Mouse (Mus musculus) c-Kit-negative CD71-positive TER-119-positive erythroid progenitor cells, embryonic 14.5 days (primary cell): Measurements from ENCODE around the gene 1700020N01Rik.

Source experiments
- DNase-seq: peaks from one replicate; pipeline ENCODE4 v3.0.0-alpha.2; 2013; ENCODE audit warnings: low read depth, low spot score

1700020N01Rik gene

DNA sequence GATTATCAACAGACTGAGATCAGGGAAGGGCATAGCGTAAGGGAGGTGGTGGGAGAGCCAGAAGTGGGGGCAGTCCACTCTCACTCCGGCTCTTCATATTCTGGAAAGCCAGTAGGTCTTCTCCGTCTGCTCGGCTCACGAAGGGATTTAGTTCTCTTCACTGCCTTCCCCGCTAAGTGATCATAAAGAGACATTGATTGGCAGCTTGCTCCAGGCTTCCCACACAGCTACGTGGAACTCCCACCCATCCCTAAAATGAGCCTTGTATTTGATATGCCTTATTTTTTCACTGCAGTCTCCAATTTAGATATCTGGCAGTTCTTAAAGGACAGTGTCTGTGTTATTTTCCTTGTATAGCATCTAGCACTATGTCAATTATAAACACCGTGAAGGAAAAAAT lies 11.5 kb downstream of the 1700020N01Rik start:
- no peak for DNase-seq

DNA sequence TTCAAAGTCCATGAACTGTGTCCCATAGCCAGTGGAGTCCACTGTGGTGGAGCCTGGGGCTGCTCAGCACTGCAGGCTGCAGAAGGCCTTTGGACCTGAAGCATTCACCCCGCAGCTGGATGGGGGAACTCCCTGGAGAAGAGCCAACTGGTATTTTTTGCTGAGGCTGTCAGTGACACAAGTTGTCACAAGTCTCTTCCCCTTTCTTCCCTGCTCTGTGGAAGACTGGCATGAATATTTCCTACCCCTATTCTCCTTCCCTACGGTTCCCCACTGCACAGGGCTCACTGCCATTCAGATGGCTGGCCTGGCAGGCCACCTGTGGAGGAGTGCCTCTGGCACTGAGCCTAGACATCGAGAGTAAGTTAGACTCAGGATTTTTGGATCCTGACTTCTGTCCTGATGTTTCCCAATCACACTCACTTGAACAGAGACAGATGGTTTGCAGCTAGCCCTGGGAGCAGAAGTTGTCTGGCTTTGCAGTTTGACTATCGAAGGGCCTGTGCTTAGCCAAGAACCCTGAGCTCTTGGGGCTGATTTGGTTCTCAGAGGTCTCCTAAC lies 12.1 kb downstream of the 1700020N01Rik start:
- no peak for DNase-seq

DNA sequence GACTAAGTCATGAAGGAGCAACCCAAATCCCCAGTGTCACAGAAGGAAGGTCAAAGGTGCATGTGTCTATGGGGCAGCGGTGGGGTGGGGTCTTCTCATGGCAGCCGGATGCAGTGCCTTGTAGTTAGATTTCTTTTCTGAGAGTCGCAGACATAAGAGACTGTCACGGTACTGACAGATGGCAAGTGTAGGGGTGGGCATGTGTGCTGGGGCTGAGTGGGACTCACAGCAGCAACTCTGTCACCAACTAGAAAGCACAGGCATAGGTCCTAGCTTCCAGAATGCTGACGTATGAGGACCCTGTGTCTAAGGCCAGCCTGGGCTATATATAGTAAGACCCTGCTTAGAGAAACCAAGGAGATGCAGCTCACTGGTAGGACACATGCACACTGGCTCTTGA lies 12.7 kb downstream of the 1700020N01Rik start:
- DNase-seq, result no peak

DNA sequence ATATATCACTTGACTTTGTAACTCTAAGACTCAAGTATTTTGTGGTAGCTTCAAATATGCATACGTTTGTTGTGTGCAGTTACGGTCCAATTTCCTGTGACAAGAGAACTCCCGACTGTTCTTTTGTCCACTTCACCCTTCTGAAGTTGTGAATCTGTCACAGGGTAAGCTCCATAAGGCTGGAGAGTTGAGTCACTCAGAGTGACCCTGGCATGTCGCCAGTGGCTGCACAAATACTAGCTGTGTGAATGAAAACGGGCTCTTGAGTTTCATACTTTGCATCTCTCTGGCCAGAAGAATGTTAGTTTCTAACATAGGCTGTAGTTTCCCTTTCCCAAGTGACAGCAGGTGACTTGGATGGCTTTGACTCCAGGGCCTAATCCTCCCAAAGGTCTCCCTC lies 14.0 kb downstream of the 1700020N01Rik start:
- no peak for DNase-seq

DNA sequence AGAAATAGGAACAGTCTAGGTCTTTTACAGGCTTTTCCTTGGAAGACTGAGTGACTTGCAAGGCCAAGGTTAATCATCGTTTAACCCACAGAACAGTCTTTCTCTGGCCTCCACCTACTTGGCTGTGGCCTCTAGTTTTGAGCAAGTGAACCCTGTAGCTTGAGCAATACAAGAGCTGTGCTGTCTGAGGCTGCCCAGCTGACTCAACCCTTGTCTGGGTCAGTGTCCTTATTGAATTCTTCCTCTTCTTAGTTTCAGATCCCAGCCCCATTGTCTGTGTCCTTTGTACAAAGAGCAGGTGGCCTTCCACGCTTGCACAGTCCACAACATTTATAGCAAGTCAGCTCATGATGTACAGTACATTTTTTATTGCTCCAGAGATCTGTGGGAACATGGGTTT lies 16.6 kb downstream of the 1700020N01Rik start:
- DNase-seq, result no peak

DNA sequence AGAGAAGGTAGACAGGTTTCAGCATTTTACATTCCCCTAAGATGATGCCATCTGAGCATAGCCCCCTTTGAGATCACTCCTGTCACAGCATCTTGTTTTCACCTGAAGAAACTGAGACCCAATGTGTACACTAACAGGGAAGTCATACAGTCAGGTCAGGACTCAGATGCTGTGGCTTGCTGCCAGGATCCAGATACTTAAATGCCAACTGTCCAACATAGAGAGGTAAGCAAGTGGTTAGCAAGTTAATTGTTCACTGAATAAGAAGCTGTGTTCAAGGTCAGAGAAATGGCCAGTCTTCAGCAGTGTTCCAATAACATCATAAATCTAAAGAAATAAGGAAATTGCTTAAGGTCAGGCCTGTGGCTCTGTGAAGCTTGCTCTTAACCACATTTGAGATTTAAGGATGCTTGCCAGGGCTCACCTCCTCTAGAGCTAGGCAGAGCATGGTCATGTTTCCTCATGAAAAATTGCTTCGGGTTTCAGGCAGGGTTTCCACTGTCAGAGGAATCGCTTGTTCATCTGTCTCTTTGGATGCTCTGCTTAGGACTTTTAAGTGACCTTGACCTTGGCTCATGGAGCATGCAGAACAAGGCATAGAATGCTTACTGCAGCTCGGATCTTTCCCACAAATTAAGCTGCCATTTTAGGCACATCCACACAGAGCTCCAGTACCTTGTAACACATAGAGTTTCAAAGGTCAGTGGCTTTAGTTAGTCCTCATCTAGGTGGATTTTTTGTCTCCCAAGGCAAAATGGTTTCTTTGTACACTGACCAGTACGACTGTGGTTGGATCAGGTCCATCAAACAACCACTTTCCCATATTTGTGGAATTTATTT lies 20.3 kb downstream of the 1700020N01Rik start:
- no peak for DNase-seq

DNA sequence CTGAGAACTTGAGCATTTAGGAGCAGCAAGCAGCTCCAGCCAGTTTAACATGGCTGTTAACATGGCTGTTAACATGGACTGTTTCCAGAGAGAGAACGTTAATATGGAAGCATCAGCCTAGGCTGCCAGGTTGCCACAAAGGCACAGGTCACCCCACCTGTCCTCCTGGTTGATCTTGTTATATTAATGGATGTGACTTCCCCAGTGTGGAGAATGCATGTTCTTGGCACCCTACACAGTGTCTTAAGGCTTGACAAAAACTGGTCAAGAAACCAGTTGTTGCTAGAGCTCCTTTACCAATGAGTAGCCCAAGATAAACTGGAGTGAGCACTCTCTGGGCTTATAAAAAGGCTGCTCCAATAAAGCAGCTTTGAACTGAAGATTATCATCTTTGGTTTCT lies 21.6 kb downstream of the 1700020N01Rik start:
- DNase-seq, result no peak

DNA sequence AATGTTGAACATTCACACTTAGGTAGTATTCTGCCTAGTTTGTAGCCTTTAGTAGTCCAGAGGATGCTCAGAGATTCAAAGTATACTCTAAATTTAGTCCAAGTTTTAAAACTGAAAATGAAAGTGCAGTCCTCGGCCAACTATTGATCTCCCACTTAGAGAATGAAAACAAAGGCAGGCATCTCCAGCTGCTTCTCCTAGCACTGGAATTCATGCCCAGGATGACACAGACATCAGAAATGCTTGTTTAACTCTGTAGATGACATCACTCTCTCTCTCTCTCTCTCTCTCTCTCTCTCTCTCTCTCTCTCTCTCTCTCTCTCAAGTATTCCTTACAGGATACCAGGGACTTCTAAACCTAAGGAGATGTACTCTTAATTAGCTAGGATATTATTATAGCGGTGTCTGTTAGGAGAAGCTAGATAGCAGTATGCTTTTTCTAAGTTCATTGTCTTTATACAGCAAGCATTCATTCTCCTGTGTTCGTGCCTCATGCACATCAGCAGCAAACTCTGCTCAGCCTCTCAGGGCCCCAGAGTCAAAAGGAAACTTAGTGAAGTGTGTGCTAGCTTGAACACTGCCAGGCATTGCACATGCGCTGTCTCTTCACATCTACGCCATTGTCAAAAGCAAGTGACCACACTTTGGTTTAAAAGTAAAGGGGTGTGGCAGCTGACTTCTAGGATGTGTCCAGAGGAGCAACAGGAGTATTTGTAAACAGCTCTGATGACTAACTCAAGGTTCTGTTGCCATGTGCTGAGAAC lies 26.0 kb downstream of the 1700020N01Rik start:
- no peak for DNase-seq

DNA sequence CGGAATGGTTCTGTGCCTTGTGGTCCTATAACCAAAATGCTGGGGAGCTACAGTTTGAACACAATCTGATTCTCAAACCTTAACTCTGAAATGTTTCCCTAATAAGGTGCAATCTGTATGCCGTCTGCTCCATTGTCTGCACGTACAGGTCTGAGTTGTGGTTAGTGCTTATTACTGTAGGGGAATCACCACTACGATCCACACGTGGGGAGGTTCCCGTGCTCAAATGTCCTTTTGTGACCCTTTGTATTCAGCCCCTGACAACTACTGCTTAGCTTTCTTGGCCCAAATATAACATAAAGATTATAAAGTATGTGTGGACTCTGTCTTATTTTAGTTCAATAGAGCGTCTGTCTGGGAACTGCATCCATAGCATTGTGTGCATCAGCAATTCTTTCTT lies 29.1 kb downstream of the 1700020N01Rik start:
- DNase-seq, result no peak

DNA sequence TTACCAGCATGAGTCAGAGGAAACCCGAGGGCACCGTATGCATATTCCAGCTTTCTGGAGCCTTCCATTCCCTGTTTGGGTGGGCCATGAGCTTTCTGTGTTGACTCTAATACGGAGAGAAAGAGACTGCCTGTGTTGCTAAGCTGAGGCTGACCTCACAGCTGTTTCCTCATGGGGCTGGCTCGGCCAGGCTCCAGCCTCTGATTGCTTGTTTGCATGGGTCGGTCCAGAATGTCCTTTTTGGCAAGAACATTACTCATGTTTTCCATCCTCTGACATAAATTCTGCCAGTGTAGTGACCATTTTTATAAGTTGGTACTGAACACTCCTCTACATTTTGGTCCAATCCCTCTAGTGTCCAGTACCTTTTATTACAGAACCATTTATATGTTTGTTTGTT lies 35.6 kb downstream of the 1700020N01Rik start:
- no peak for DNase-seq

DNA sequence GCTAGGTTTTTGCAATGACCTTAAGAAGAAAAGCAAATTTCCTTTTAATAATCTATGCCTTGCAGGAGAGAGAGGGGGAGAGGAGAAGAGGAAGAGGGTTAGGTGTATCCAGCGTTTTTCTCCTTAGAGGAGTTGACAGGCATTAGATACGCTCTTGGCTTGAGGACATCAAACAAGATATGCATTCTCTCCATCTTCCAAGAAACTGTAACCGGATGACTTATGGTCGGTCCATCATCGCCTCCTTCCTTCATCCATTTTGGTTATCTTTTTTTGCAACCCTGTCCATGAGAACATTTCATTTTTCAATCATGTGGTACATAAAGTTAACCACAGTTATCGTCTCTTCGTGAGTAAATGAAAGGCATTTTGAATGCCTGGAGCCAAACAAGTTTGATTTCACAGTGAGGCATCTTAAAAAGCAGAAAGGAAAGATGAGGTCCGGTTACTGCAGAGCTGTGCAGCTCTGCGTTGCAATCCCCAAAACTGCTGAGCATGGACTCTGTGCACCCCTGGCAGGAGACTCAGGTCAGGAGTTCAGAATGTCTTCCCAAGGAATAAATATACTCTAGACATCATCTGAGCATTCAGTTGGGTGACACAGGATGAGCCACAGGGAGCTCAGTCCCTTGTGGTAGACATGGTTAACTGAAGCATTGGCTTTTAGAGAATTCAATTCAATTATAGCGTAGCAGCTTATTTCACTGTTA lies 36.2 kb downstream of the 1700020N01Rik start:
- no peak for DNase-seq

DNA sequence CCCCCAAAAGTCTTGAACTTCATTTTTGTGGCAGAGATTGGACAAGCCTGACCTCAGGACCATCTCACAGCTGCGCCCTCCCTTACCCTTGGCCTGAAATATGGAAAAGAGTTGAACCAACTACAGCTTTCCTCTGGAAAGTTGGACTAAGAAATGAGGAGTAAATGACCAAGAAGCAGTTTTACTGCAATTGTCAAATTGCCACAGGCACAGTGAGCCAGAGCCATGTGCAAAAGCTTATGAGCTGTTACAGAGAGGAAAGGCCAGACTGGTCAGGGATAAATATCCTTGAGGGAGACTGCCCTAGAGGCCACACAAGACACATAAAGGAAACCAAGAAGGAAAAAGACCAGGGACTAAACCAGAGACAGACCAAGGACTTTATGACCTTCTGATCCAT lies 38.5 kb downstream of the 1700020N01Rik start:
- DNase-seq, result no peak

DNA sequence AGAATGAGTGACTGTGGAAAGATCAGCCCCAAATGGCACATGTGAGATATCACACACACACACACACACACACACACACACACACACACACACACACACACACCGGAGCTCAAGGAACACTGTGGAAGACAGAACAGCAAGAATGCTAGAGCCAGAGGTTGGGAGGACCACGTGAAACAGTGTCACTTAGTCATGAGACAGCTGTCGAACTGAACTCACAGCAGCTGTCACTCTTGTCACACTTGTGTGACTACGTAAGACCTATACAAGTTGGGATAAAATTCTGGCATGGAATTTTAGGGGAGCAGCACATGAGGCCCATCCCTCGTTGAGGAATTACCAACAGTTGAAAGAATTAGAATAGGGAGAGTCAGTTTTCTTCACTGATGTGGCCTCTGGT lies 39.7 kb downstream of the 1700020N01Rik start:
- no peak for DNase-seq

DNA sequence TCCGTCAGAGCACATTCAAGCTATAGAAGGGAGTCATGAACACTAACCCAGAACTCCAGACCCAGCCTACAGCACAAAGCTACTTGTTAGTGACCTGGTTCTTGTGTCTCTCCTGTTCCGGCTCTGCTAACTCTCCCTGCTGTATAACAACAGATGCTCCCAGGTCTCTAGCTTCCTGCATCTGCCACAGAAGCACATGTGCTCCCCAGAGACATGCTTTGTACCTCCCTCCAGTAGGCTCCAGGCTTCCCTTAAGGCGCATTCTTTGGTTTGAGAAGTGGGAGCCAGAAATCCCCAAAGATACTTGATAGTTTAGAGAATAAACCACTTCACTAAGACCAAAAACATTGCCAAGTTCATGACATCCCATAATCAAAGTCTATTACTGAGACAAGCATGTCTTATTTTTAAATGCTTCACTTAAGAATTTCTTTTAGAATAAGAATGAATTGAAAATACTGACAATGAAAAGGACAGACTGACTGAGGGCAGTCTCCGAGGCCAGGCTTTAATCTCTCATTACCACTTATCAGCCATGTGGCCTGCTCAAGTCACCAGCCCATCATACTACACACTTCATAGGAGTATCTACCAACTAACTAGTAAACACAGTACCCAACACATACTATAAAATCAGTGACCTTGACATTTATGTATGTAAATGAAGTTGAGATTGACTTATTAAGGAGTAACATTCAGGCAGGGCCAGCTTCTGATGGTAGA lies 43.2 kb downstream of the 1700020N01Rik start:
- no peak for DNase-seq

DNA sequence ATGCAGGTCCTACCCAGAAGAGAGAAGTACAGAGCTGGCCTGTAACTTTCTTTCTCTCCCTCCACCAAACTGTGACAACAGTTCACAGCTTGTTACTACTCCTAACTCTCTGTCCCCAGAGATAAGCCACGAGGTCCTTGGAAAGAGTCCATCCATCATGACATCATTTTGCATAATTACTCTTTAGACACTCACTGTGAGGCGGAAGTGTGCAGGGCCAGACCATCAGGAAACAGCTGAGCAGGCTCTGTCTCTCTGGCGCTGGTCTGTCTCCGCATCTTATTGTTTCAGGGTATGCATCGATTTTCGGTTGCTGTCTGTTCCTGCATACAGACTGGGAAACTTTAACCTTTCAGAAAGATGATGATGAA lies 43.8 kb downstream of the 1700020N01Rik start:
- no peak for DNase-seq

DNA sequence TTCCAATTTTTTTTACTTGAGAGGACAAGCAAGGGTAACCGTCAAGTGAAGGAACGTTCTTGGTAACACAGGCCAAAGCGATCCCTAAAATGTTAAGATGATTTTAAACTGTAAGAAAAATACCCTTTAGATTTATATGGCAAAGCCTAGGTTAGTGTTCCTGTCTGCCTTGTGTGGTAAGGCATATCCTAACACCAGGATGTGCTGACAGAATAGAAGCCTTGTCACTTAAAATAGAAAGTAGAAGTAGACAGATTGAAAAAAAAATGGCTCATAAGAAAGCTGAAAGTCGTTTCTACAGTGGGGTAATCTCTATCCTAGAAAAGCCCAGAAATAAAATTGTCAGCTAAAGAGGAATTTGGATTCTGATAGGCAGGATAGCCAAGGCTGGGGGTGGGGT lies 58.4 kb downstream of the 1700020N01Rik start:
- DNase-seq, result no peak

DNA sequence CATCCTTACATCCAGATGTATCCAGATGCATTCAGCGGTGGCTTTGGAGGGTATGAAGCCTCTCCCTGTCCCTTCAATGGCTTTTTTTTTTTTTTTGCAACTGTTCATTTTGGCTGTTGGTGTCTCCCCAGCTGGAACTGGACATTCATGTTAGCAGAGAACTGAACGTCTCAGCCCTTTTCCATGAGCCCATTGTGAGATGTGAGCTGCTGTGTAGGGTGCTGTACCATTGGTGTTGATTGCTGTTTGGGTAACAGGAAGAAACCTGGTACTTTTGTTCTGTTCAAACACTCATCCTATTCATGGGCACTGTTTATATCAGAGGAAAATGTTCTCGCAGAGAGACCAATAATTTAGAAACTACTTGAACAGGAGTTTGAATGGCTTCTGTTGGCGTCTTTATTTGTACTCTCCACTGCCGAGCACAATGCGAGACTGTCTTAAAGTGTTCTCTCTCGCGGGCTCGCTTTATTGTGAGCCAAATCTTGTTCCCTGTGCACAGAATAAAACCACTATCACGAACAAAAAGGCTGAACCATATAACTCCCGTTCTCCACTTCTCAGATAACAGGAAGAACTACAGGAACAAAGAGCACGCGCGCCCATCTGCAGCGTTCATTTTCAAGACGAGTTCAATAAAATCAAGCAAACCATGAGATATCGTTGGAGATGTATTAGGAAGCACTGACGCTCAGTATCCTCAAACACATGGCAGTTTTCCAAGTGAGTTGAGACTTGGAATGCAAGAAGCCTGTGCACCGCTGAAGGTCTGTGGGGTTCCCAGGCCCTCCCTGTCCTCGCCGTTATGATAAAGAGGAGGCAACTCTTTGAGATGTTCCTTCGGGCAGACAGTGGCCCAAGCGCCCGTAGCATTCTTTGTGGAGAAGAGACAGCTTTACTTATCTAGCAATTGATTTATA lies 59.7 kb downstream of the 1700020N01Rik start:
- DNase-seq, result no peak

DNA sequence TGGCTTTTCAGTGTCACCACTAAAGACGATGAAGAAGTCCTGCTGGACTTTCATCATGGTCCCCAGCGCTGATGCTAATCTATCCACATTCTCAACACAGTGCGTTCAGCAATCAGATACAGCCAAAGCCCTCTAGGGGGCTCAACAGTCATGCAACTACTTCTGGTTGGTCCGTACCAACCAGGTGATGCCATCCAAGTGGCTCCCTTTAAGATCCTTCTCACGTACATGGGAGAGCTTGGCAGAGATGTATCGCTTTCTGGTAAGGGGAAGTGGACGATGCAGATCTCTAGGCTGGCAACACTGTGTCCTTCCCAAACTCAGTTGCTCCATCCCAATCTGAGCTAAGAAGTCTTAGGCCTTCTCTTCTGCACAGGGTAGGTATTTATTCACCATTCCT lies 60.5 kb downstream of the 1700020N01Rik start:
- DNase-seq, result no peak

DNA sequence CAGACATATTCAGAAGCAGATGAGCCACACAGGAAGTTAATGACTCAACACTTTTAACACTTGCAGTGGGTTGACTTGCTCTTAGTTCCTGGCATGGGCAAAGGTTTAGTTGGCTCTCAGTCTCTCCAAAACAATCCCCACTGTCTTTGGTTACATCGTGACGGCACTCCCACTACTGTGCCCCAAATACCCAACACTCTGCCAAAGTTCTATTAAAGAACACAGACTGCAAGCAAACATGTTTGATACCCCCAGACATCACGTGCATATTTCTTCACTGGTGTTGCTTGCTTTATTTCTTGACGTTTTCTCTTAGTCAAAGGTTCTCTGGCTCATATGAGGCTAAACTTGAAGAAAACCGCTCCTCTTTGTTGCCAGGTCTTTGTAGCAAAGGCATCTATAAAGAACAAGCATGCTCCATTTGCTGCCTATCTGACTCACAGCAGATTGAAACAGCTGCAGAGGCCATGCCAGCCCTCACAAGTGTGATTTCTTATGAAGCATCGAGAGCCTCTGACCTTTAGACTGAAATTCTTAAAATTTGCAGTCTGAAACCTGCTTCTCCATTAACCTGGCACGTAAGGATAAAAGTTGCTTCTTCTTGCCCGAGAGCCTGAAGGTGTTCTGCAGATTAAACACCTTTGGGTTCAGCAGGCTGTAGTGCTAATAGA lies 66.8 kb downstream of the 1700020N01Rik start:
- DNase-seq, result no peak

DNA sequence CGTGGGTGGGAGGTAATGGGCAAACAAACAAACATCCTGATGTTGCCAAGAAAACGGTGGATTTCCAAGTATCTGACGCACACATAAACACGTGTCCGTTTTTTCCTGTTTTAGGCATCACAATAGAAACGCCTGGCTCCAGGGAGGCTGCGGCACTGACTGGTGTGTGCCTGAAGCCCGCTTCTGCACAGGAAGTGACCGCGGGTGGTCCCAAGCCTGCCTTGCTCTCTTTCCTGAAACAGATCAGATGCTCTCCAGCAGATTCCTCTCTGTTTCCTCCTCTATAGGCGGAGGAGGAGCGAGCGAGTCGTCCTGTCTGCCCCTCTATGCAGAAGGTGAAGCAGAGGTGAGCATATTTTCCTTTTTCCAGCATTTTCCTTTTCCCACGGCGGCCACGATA lies 76.0 kb downstream of the 1700020N01Rik start:
- no peak for DNase-seq
